Mouse (Mus musculus) neural tube, embryonic 14.5 days (tissue): ENCODE measurements around the gene Pnkp. TPM values are rescaled to one million over a fixed set of nuclear protein-coding genes. Genes with fewer than 3 reads are reported as not detected.

Experiments
- microRNA counts: library from miRNA; unstranded; fragments of <30 nt; microRNA quantifications from one replicate; lab custom pipeline; 2016
- microRNA-seq: library from miRNA; unstranded; fragments of <30 nt; microRNA quantifications from one replicate; pipeline ENCODE4, GENCODE M21; 2016
- polyA plus RNA-seq: library from polyadenylated mRNA; unstranded; fragments of >200 nt; fragmentation: Nextera tagmentation; extraction: Ambion mirVana; gene quantifications from 2 replicates; pipeline ENCODE4 v1.2.1, GENCODE M21; 2014

Pnkp gene
- polyA plus RNA-seq, 1 experiment from 2014 or later = 27.1 TPM

MicroRNA genes within 50 kb of the gene (microRNA counts, 519-probe panel; counts per million panel counts)
- microRNA mmu-miR-707 (lab: Ali Mortazavi, UCI) = not detected

Small RNA genes lying within 50 kb of the gene (microRNA-seq; reads per million reads assigned to microRNA genes)
- not detected for gene Mir707

Other genes starting within 250 kb of the Pnkp start
- gene Myh14, start 186.3 kb upstream of the Pnkp start, polyA plus RNA-seq = 2.6 and 3.6 TPM in 2 replicates
- gene Izumo2, start 148.4 kb upstream of the Pnkp start, polyA plus RNA-seq = not detected in 2 replicates
- 23.0 and 27.0 TPM in 2 replicates for gene Vrk3, start 108.7 kb upstream of the Pnkp start, polyA plus RNA-seq
- 0.95 and 1.0 TPM in 2 replicates for gene Zfp473, start 106.1 kb upstream of the Pnkp start, polyA plus RNA-seq
- gene Nup62, start 41.1 kb upstream of the Pnkp start, polyA plus RNA-seq = 22.4 and 26.3 TPM in 2 replicates
- 1.6 and 1.7 TPM in 2 replicates for gene Il4i1, start 40.8 kb upstream of the Pnkp start, polyA plus RNA-seq
- gene Atf5, start 40.5 kb upstream of the Pnkp start, polyA plus RNA-seq = 2.1 and 2.3 TPM in 2 replicates
- gene Akt1s1, start 8.1 kb upstream of the Pnkp start, polyA plus RNA-seq = 36.4 and 46.8 TPM in 2 replicates
- 92.5 and 96.4 TPM in 2 replicates for gene Tbc1d17, start 8.1 kb upstream of the Pnkp start, polyA plus RNA-seq
- 475 and 479 TPM in 2 replicates for gene Ptov1, start 12.6 kb downstream of the Pnkp start, polyA plus RNA-seq
- gene Med25, start 35.6 kb downstream of the Pnkp start, polyA plus RNA-seq = 85.7 and 91.1 TPM in 2 replicates
- gene Fuz, start 38.9 kb downstream of the Pnkp start, polyA plus RNA-seq = 14.5 and 16.0 TPM in 2 replicates
- 120 and 128 TPM in 2 replicates for gene Ap2a1, start 72.4 kb downstream of the Pnkp start, polyA plus RNA-seq
- 0.11 and 0.19 TPM in 2 replicates for gene Tsks, start 86.1 kb downstream of the Pnkp start, polyA plus RNA-seq
- 54.3 and 60.3 TPM in 2 replicates for gene Cpt1c, start 117.7 kb downstream of the Pnkp start, polyA plus RNA-seq
- 189 and 206 TPM in 2 replicates for gene Prmt1, start 129.4 kb downstream of the Pnkp start, polyA plus RNA-seq
- 53.8 and 60.2 TPM in 2 replicates for gene Irf3, start 140.5 kb downstream of the Pnkp start, polyA plus RNA-seq
- gene Bcl2l12, start 141.6 kb downstream of the Pnkp start, polyA plus RNA-seq = 6.4 and 9.5 TPM in 2 replicates
- 61.6 and 68.6 TPM in 2 replicates for gene Scaf1, start 159.2 kb downstream of the Pnkp start, polyA plus RNA-seq
- gene Rras, start 160.8 kb downstream of the Pnkp start, polyA plus RNA-seq = 9.0 and 13.7 TPM in 2 replicates
- gene Prr12, start 195.7 kb downstream of the Pnkp start, polyA plus RNA-seq = 17.3 and 17.9 TPM in 2 replicates
- gene Nosip, start 205.3 kb downstream of the Pnkp start, polyA plus RNA-seq = 65.4 and 67.3 TPM in 2 replicates
- 12.7 and 12.8 TPM in 2 replicates for gene Prrg2, start 205.5 kb downstream of the Pnkp start, polyA plus RNA-seq
- 23.7 and 118 TPM in 2 replicates for gene Rcn3, start 235.1 kb downstream of the Pnkp start, polyA plus RNA-seq
- 7.0 and 36.4 TPM in 2 replicates for gene Fcgrt, start 246.7 kb downstream of the Pnkp start, polyA plus RNA-seq